Mouse (Mus musculus): ENCODE measurements around the gene Cnnm1. TPM values are rescaled to one million over a fixed set of nuclear protein-coding genes. Genes with fewer than 3 reads are reported as not detected.

Cnnm1 gene
- 0.50 and 1.4 TPM in 2 replicates for polyA plus RNA-seq (2012; rRNA removed)

DNA sequence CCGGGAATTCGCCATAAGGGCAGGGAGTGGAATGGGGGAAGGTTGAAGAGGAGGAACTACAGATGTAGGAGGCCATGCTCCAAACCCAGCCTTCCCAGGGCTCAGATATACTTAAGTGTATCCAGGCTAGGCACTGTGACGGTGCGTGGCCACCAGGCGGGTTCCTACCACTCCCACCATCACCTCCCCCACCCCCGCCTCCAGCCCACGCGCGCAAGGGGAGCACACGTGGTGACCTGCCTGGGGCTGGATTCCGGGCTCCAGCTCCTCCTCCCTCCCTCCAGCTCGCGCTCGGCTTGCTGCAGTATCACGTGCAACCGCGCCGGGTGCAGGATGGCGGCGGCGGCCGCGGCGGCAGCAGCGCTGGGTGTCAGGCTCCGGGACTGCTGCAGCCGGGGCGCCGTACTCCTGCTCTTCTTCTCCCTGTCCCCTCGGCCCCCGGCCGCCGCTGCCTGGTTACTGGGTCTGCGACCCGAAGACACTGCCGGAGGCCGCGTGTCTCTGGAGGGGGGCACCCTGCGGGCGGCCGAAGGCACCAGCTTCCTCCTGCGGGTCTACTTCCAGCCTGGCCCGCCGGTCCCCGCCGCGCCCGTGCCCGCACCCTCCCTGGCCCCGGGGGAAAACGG lies at the start of gene Cnnm1:
TSS of gene Cnnm1 (plus strand) at position 325 of the 626 bp plus-strand sequence.
- DNase-seq (ENCODE audit: low read depth), result no peak

DNA sequence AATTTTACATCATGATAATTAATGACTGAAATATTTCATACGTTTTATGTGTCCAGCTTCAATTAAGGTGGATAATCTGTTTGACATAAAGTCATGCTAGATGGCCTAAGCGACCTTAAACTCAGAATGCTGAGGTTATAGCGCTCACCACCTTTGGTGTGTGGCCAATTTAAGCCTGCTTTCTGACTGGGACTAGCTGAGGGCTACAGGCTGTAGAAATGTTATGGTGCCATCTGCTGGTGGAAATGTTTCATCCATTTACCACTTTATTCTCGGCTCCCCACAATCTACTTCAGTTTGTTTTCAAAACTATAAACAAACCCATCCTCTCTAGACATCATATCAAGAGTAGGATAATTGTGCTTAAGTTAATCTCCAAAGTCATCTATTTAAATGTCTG lies 43.9 kb upstream of the Cnnm1 start:
- DNase-seq (ENCODE audit: low read depth), result no peak

DNA sequence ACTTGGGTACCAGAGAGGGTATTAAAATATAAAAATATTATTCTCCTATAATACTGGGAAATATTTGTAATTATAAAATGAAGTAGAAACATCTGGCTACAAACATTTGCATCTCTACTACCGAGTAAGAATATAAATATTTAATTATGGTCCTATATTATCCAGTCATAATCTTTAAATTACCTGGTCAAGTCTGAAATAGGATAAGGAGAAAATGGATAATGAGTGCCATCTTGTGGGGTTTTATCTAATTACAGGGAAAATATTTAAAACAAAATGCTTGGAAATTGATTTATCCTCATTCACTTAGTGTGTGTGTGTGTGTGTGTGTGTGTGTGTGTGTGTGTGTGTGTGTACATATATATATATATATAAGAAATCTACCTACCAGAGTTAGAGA lies 33.1 kb upstream of the Cnnm1 start:
- no peak for DNase-seq (ENCODE audit: low read depth)

DNA sequence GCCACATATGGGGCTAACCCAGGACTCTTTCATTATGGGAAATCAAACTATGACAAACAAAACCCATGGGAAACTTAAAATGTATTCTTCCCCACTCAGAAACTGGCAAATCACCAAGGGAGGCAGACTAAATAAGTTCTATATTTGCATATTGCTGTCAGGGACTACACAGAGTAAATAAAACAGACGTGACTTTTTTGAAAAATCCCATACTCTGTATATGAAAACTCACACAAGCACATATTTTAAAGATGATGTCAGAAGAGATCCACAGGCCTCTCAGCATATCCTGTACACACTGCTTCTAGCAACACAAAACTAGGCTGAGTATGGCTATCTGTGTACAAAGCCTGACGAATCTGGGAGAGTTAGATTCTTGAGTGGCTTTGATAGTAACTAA lies 24.7 kb upstream of the Cnnm1 start:
- DNase-seq (ENCODE audit: low read depth), result no peak

DNA sequence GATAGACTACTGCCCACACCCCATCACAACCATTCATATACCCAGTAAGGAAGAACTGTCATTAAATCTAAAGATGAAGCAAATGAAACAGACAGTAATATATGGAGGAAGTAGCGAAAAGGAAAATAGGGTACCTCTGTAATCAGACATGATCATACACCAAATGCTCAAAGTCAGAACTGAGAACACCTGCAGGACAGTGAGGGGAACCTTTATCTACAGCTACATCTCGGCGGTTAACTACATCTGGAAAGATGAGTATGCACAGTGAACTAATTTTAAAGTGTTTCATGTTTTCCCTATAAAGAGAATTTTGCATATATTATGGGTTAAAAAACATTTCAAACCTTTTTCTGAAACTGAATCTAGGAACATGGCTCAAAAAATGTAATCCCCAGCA lies 19.7 kb upstream of the Cnnm1 start:
- DNase-seq (ENCODE audit: low read depth), result no peak

DNA sequence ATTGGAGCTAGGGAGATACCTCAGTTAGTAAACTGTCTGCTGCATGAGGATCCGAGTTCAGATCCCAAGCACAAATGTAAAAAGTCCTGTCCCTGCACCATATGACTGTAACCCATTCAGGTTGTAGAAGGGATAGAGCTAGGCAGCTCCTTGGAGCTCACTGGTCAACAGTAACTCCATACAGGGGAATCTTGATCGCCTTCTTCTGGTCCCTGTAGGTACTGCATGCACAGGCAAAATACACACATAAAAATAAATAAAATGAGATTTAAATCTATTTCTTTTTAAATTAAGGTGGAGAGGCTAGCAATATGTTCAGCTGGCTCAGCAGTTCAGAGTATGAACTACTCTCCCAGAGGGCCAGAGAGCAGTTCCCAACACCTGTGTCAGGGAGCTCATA lies 16.2 kb upstream of the Cnnm1 start:
- DNase-seq (ENCODE audit: low read depth), result no peak

DNA sequence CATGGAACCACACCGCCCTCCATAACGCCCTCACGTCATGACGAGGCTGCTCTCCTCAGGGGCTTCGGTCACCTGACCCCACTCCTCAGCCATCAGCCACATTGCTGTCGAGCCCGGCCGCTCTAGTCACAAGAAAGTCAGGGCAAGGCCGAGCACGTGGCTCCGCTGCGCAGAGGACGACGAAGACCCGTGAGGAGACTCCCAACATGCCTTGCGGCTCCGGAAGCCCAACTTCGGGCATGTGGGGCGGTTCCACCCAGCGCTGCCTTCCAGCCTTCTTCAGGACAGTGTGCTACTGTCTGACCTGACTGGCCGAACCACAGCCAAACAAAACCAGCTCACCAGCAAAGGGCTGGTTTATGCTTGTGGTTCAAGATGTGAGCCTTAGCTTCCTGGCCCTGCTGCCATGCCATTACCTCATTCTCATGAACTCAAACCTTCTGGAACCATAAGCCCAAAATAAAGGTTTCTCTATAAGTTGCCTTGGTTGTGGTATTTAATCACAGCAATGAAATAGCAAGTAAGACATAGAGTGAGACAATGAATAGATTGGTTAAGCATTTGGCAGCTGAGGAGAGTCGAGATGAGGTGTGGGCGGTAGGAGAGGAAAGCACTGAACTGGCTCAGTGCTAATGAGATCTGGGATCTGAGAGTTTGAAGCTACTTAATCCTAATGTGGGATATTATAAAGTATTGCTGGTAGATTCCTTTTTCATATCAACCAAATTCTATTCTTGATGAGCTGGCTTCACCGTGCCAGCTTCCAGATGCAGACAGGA lies 12.6 kb upstream of the Cnnm1 start:
- DNase-seq (ENCODE audit: low read depth), result no peak

DNA sequence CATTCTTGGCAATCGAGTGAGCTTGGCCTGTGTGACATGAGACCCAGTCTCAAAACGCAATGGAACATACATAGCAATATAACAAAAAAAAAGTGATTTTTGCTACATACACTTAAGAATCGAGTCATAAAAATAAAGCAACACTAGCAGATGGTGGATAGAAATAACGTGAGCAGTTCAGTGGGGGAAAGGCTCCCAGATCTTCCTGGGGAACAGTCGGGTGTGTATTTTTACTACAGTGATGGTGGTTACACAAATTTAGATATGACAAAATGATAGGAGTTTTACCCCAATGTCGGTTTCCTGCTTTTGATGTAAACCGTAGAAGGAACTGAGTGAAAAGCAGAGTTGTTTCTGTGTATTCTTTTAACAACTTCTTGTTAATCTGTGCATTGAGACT lies 990 bp upstream of the Cnnm1 start:
- no peak for DNase-seq (ENCODE audit: low read depth)

DNA sequence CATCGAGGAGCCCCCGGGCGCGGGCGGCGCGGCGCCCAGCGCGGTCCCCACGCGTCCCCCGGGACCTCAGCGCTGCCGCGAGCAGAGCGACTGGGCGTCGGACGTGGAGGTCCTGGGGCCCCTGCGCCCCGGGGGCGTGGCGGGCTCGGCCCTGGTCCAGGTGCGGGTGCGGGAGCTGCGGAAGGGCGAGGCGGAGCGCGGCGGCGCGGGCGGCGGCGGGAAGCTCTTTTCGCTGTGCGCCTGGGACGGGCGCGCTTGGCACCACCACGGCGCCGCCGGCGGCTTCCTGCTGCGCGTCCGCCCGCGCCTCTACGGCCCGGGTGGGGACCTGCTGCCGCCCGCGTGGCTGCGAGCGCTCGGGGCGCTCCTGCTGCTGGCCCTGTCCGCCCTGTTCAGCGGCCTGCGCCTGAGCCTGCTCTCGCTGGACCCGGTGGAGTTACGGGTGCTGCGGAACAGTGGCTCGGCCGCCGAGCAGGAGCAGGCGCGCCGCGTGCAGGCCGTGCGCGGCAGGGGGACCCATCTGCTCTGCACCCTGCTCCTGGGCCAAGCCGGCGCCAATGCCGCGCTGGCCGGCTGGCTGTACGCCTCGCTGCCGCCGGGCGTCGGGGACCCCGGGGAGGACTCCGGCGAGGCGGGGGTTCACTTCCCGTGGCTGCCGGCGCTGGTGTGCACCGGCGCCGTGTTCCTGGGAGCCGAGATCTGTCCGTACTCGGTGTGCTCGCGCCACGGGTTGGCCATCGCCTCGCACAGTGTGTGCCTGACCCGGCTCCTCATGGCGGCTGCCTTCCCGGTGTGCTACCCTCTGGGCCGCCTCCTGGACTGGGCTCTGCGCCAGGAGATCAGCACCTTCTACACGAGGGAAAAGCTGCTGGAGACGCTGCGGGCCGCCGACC lies 778 bp downstream of the Cnnm1 start:
- DNase-seq (ENCODE audit: low read depth), result no peak

DNA sequence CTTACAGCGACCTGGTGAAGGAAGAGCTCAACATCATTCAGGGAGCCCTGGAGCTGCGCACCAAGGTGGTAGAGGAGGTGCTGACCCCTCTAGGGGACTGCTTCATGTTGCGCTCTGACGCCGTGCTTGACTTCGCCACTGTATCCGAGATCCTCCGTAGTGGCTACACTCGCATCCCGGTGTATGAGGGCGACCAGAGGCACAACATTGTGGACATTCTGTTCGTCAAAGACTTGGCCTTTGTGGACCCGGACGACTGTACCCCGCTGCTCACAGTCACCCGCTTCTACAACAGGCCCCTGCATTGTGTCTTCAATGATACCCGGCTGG lies 1.4 kb downstream of the Cnnm1 start:
- DNase-seq (ENCODE audit: low read depth), result no peak

DNA sequence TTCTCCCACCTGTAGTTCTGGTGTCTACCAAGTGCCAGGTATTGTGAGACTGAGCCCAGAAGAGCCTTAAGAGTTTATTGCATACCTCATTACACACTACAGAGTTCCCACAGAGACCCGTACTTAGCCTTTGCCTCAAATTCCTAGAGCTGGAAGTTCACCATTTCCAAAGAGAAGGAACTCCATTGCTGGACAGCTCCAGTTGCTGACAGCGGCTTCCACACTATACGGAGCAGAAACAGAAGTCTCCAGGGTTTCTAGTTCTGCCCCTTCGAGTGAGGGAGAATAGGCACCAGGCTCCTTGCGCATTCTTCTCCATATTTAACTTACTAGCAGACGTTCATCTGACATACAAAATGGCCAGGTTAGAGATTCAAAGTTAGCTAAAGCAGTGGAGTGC lies 2.0 kb downstream of the Cnnm1 start:
- DNase-seq (ENCODE audit: low read depth), result no peak

DNA sequence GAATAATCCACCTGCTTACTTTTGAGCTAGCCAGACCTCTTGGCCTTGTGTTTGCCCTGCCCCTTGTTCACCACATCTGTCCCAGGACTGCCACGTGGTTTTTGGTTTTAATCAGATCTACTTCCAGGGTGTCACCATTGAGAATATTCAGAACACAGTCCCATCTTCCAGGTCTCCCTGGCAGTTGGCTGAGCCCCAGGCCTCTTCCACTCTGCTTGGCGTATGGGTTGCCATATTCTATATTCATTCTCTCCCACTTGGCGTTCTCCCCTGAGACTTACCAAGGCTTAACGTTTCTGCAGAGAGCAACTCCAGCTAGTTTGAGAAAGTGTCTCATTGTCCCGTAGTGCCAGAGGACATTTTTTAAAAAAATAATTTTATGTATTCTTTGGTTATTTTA lies 2.7 kb downstream of the Cnnm1 start:
- no peak for DNase-seq (ENCODE audit: low read depth)

DNA sequence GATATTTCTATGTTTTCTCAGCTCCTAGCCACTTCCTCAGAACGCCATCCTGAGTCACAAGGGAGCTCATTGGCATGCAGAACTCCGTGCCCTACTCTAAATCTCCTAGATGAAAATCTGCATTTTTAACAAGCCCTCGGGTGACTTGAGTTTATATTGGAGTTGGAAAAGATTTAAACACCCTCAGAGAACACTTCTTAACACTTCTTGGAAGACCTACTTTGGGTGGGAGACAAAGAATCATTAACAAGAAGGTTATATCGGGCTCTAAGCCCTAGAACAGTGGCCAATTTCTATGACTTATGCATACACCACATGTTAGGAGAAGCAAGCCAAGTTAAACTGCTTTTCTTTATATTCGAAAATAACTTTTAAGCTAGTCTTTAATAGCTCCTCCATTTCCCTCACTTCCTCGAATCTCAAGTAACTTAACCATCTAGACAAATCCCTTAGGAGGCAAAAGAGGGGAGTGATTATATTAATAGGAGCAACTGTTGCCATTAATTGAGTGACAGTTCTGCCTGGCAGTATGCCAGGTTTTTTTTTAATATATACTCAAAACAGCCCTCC lies 4.5 kb downstream of the Cnnm1 start:
- no peak for DNase-seq (ENCODE audit: low read depth)

DNA sequence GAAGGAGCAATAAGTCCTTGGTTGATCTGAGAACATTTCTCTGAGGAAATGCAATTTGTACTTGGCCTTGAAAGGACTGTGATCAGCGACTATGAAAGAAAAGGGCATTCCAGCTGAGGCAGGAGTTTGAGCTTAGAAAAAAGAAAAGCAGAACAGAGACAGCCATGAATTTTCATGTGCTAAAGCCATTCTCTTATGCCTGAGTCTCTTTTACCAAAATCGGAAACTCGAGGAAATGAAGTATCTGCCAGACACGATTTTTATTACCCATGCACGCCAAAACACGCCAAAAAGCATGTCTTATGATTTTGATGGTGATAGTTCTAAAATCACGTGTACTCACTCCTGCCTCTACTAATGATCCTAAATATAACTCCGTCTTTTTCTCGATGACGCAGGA lies 11.3 kb downstream of the Cnnm1 start:
- no peak for DNase-seq (ENCODE audit: low read depth)

DNA sequence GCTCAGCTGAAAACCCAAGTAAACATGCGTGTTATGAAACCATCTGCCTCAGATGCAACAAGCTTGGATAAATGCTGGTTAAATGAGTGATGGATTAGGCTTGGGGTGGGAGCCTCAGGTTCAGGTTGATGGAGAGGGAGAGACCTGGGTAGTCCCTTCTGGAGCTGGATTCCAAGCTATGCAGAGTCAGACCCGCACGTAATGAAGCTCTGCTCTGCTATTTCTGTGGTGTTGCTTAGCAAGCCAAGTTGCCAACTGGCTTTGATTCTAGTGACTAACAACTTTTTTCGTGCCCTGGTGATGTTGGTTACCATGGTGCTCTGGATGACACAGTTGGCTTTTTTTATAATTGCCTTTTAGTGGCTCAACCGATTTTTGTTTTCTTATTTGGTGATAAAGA lies 11.9 kb downstream of the Cnnm1 start:
- no peak for DNase-seq (ENCODE audit: low read depth)

DNA sequence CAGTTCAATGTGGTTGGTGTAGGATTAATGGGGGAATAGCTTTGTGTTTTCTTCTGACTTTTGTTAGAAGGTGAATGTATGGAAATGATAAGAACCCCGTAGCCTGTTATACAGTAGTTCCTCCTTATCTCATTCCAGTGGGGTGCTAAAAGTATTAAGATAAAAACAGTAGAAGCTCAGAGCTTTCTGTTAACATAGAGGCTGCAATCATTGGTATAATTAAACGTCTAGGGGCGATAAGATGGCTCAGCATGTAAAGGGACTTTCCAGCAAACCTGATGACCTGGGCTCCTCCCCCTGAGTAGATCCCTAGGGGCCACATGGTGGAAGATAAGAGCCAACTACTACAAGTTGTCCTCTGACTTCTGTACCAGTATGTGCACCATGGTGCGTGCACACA lies 12.8 kb downstream of the Cnnm1 start:
- no peak for DNase-seq (ENCODE audit: low read depth)

DNA sequence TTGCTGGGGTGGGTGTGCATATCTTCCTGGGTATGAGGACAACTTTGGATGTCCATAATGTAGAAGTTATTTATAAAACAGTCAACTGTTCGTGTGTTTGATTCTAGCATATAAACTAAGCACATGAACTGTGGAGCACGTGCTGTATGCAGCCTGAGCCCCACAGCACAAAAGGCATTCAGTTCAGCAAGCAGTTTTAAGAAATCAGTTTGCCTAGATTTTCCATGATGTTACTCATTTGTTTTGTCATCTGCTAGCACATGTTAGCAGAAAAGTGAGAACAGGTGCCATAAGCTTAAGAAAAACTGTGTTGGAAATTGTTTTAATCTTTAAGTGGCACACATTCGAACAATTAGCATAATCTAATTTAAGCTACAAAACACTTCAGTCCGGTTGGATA lies 19.7 kb downstream of the Cnnm1 start:
- DNase-seq (ENCODE audit: low read depth), result no peak

DNA sequence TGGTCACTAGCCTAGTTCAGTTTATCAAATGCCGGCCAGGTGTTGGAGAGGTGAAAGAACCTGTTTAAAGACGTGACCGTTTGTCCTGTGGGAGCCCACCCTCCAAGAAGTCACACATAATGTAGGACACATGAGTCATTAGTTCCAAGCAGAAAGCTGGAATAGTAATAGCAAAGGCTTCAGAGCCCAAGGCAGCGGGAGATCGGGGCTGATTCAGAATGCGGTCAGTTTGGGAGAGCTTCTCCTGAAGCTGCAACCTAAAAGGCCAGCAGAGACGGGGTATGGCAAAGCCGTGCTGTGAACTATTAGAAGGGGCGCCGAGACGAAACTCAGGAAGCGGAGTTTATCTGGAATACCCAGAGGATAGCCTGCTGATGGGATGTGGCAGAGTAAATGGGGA lies 20.2 kb downstream of the Cnnm1 start:
- no peak for DNase-seq (ENCODE audit: low read depth)

DNA sequence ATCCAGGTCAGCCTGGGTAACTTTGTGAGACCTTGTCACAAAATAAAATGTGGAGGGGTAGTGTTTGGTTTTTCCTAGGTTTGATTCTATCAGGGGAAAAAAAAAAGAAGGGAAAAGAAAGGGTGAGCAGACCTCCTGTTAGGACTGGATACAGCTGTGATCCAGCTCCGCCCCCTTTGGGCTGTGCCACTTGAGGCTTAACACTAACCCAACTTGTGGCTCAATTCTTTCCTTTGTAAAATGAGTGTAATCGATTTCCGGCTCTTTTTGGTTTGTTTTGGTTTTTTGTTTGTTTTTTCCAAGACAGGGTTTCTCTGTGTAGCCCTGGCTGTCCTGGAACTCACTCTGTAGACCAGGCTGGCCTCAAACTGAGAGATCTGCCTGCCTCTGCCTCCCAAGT lies 21.9 kb downstream of the Cnnm1 start:
- DNase-seq (ENCODE audit: low read depth), result no peak

DNA sequence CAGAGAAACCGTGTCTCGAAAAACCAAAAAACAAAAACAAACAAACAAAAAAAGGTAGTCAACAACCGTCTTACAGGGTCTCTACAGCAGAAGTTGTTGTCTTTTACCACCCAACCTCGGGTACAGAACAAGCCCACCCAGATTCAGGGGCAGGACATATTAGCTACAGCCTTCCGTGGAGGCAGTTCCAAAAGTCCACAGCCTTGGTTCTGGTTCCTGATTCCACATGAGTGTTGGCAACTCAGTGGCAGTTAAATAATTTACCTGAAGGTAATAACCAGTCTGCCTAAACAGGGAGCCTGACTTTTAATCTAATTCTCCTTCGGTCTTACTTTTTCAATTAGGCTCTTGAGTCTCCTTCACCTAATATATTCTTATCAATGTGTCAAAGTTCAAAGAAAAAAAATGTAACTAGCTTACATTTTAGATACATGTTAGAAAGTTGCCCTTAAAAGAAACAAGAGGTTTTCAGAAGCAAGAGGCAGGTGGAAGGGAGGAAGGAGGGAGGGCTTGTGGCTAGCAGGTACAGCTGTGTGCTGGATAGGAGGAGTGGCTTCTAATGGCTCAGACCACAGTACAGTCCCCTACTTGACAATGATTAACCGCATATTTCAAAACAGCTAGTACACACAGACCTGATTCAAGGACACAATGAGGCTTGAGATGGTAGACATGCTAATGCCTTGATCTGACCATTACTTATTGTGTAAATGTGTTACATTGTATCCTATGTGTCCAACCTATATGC lies 23.5 kb downstream of the Cnnm1 start:
- no peak for DNase-seq (ENCODE audit: low read depth)

DNA sequence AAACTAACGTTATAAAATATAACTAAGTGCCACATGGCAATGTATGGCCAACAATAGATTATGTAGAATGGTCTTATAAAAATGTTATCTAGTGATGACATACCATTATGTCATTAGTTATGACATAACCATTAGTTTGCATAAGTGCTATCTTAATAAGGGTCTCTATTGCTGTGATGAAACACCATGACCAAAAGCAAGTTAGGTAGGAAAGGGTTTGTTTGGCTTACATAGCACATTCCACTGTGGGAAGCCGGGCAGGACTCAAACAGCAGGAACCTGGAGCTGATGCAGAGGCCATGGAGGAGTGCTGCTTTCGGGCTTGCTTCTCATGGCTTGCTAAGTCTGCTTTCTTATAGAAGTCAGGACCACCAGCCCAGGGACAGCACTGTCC lies 24.1 kb downstream of the Cnnm1 start:
- DNase-seq (ENCODE audit: low read depth), result no peak

DNA sequence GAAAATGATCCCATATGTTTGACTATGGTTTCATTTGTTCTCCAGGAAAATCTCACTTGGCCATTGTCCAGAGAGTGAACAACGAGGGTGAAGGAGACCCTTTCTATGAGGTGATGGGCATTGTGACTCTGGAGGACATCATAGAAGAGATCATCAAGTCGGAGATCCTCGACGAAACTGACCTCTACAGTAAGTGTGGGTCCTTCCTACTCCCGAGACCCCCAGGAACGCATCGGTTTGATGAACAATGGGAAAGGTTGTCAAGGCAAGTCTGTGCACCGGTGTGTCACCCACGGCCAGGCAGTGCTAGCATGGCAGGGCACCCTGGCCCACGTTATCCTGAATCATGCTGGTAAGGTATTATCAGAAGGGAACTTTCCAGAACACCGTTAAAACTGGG lies 24.8 kb downstream of the Cnnm1 start:
- DNase-seq (ENCODE audit: low read depth), result no peak

Measured in gonadal fat pad, adult 2 months (tissue).